Mouse (Mus musculus): Measurements from ENCODE around the gene Dpp8. TPM values are rescaled to one million over a fixed set of nuclear protein-coding genes. Genes with fewer than 3 reads are reported as not detected.

Dpp8 gene
- total and polyA plus RNA-seq, 2 experiments from 2014 or later = 27.7 to 77.2 TPM

- DNase-seq (ENCODE audit: low spot score) (peak; percentile 48), ATAC-seq (peak; percentile 63)
- H3K4me2 ChIP-seq (ENCODE audit: low read depth, low read length) = peak overlapping the region; percentile 11
- 58% methylated on average over 4 of the region's 4 CpGs for WGBS
- peak overlapping the region; percentile 78 for H3K27ac ChIP-seq
- no peaks in the 10 kb centered on the region for H3K36me3 ChIP-seq (ENCODE audit: insufficient read depth, low read length)
- H3K9me3 ChIP-seq (ENCODE audit: low read length) = no peaks in the 10 kb centered on the region
- no peak overlapping the region for H3K4me3 ChIP-seq (ENCODE audit: low read length)
- H3K4me1 ChIP-seq (ENCODE audit: insufficient read depth, low read length) = peaks cover 43% of the 10 kb centered on the region
- no peaks in the 10 kb centered on the region for H3K27me3 ChIP-seq (ENCODE audit: insufficient read depth, low read length)
- TF ChIP-seq CTCF (IDR thresholded peaks at IDR 0.05; ENCODE audit: low read depth) = no peak
- no peak overlapping the region for H3K9ac ChIP-seq (replicated peaks; ENCODE audit: low read length)
These were observed 15.8 kb upstream of the Dpp8 start for GRCm38 (mm10) chr9:65016241-65016977.

GRCm38 (mm10) chr9:65016978-65017827, 15.0 kb upstream of the Dpp8 start:
- Histone ChIP-seq H3K4me1 (ENCODE audit: insufficient read depth, low read length) (peaks cover 43% of the 10 kb centered on the region), H3K36me3 (ENCODE audit: insufficient read depth, low read length) (no peaks in the 10 kb centered on the region), H3K9ac (replicated peaks; ENCODE audit: low read length) (no peak overlapping the region), H3K4me2 (ENCODE audit: low read depth, low read length) (peak overlapping the region; percentile 53), H3K27ac (peak overlapping the region; percentile 78), H3K9me3 (ENCODE audit: low read length) (no peaks in the 10 kb centered on the region), H3K4me3 (ENCODE audit: low read length) (no peak overlapping the region), H3K27me3 (ENCODE audit: insufficient read depth, low read length) (no peaks in the 10 kb centered on the region)
- 0 out of 2 replicates have a peak, but pooled peaks have one; percentile 10 for ATAC-seq
- WGBS = 63% methylated on average over 16 of the region's 16 CpGs
- TF ChIP-seq CTCF (IDR thresholded peaks at IDR 0.05; ENCODE audit: low read depth) = no peak
- peak; percentile 18 for DNase-seq (ENCODE audit: low spot score)

GRCm38 (mm10) chr9:65017896-65018295, 14.3 kb upstream of the Dpp8 start:
- DNase-seq (ENCODE audit: low spot score) (no peak), ATAC-seq (no peak)
- Histone ChIP-seq H3K27ac (peak overlapping the region; percentile 78; the same call in 1 of the 2 replicates), H3K4me1 (ENCODE audit: insufficient read depth, low read length) (peaks cover 43% of the 10 kb centered on the region), H3K9me3 (ENCODE audit: low read length) (no peaks in the 10 kb centered on the region), H3K4me2 (ENCODE audit: low read depth, low read length) (peak overlapping the region; percentile 53), H3K27me3 (ENCODE audit: insufficient read depth, low read length) (no peaks in the 10 kb centered on the region), H3K9ac (replicated peaks; ENCODE audit: low read length) (no peak overlapping the region), H3K36me3 (ENCODE audit: insufficient read depth, low read length) (no peaks in the 10 kb centered on the region), H3K4me3 (ENCODE audit: low read length) (no peak overlapping the region)
- 79% methylated on average over 4 of the region's 4 CpGs for WGBS
- no peak for TF ChIP-seq CTCF (IDR thresholded peaks at IDR 0.05; ENCODE audit: low read depth)

GRCm38 (mm10) chr9:65018588-65019121, 13.6 kb upstream of the Dpp8 start:
- Histone ChIP-seq H3K27me3 (ENCODE audit: insufficient read depth, low read length) (no peaks in the 10 kb centered on the region), H3K27ac (0 out of 2 replicates have a peak overlapping the region, but pooled peaks have one; percentile 78), H3K4me1 (ENCODE audit: insufficient read depth, low read length) (peaks cover 43% of the 10 kb centered on the region), H3K4me2 (ENCODE audit: low read depth, low read length) (peak overlapping the region; percentile 53), H3K9me3 (ENCODE audit: low read length) (no peaks in the 10 kb centered on the region), H3K36me3 (ENCODE audit: insufficient read depth, low read length) (no peaks in the 10 kb centered on the region), H3K9ac (replicated peaks; ENCODE audit: low read length) (0 out of 2 replicates have a peak overlapping the region, but pooled peaks have one; percentile 13), H3K4me3 (ENCODE audit: low read length) (0 out of 2 replicates have a peak overlapping the region, but pooled peaks have one; percentile 77)
- WGBS = 55% methylated on average over 3 of the region's 3 CpGs
- TF ChIP-seq CTCF (IDR thresholded peaks at IDR 0.05; ENCODE audit: low read depth) = no peak
- ATAC-seq (no peak), DNase-seq (ENCODE audit: low spot score) (no peak)

GRCm38 (mm10) chr9:65019146-65019545, 13.1 kb upstream of the Dpp8 start:
- H3K4me1 ChIP-seq (ENCODE audit: insufficient read depth, low read length) = peaks cover 43% of the 10 kb centered on the region
- 44% methylated on average over 3 of the region's 3 CpGs for WGBS
- no peaks in the 10 kb centered on the region for H3K27me3 ChIP-seq (ENCODE audit: insufficient read depth, low read length)
- TF ChIP-seq CTCF (IDR thresholded peaks at IDR 0.05; ENCODE audit: low read depth) = no peak
- DNase-seq (ENCODE audit: low spot score) (no peak), ATAC-seq (no peak)
- no peaks in the 10 kb centered on the region for H3K9me3 ChIP-seq (ENCODE audit: low read length)
- no peak overlapping the region for H3K27ac ChIP-seq
- H3K4me2 ChIP-seq (ENCODE audit: low read depth, low read length) = peak overlapping the region; percentile 53
- H3K9ac ChIP-seq (replicated peaks; ENCODE audit: low read length) = 0 out of 2 replicates have a peak overlapping the region, but pooled peaks have one; percentile 13
- peak overlapping the region; percentile 77; the same call in 1 of the 2 replicates for H3K4me3 ChIP-seq (ENCODE audit: low read length)
- no peaks in the 10 kb centered on the region for H3K36me3 ChIP-seq (ENCODE audit: insufficient read depth, low read length)

- DNase-seq (ENCODE audit: low spot score) = no peak
- Histone ChIP-seq H3K4me2 (ENCODE audit: low read depth, low read length) (peak overlapping the region; percentile 53), H3K9ac (replicated peaks; ENCODE audit: low read length) (peak overlapping the region; percentile 92), H3K36me3 (ENCODE audit: insufficient read depth, low read length) (no peaks in the 10 kb centered on the region), H3K4me1 (ENCODE audit: insufficient read depth, low read length) (peaks cover 43% of the 10 kb centered on the region), H3K27me3 (ENCODE audit: insufficient read depth, low read length) (no peaks in the 10 kb centered on the region), H3K27ac (no peak overlapping the region), H3K4me3 (ENCODE audit: low read length) (peak overlapping the region; percentile 77), H3K9me3 (ENCODE audit: low read length) (no peaks in the 10 kb centered on the region)
- 67% methylated on average over 4 of the region's 4 CpGs for WGBS
- no peak for TF ChIP-seq CTCF (IDR thresholded peaks at IDR 0.05; ENCODE audit: low read depth)
- no peak for ATAC-seq
These were observed 12.1 kb upstream of the Dpp8 start for GRCm38 (mm10) chr9:65020128-65020527.

All from hindbrain, postnatal 0 days (tissue).